Mouse (Mus musculus) spleen, postnatal 0 days (tissue): ENCODE data around the gene Gm49325. TPM values are rescaled to one million over a fixed set of nuclear protein-coding genes. Genes with fewer than 3 reads are reported as not detected.

Source experiments
- microRNA counts: library from miRNA; unstranded; fragments of <30 nt; microRNA quantifications from one replicate; lab custom pipeline; 2015
- polyA plus RNA-seq: library from polyadenylated mRNA; unstranded; fragments of >200 nt; fragmentation: Nextera tagmentation; extraction: Ambion mirVana; gene quantifications from 2 replicates; pipeline ENCODE4 v1.2.1, GENCODE M21; 2015

Gm49325 gene
- polyA plus RNA-seq: 5.2 and 12.6 TPM in 2 replicates

GRCm38 (mm10) chr10:77605908-77606826 is at the start of gene Gm49325, which contains the start of gene Sumo3:
Gene Gm49325, plus strand, starts transcription at chr10:77606197.
Gene Sumo3, plus strand, starts transcription at chr10:77606097.

GRCm38 (mm10) chr10:77581408-77582284 is 24.4 kb upstream of the Gm49325 start, which contains the start of gene Pttg1ip:
Gene Pttg1ip, plus strand, starts transcription at chr10:77581720.

GRCm38 (mm10) chr10:77622055-77622988 is 16.3 kb downstream of the Gm49325 start, which contains the start of gene Ube2g2:
Gene Ube2g2, plus strand, starts transcription at chr10:77622275.

GRCm38 (mm10) chr10:77685895-77686664 is 80.1 kb downstream of the Gm49325 start, which contains the start of gene Tspear:
Gene Tspear, plus strand, starts transcription at chr10:77686569.

GRCm38 (mm10) chr10:77690356-77690807 is 84.4 kb downstream of the Gm49325 start, which contains the start of gene Gm19402:
Gene Gm19402, minus strand, starts transcription at chr10:77690757.

MicroRNAs within 50 kb of the gene (microRNA counts, 519-probe panel; counts per million panel counts)
- microRNA mmu-miR-1930 (lab: Ali Mortazavi, UCI): 88.3 counts per million

Other genes with a start within 250 kb of the Gm49325 start
- gene Adarb1, start 187.9 kb upstream of the Gm49325 start, polyA plus RNA-seq: 1.8 and 2.9 TPM in 2 replicates
- 23.5 and 23.9 TPM in 2 replicates for gene Fam207a, start 90.4 kb upstream of the Gm49325 start, polyA plus RNA-seq
- gene Itgb2, start 75.9 kb upstream of the Gm49325 start, polyA plus RNA-seq: 36.5 and 50.0 TPM in 2 replicates
- 71.1 and 81.7 TPM in 2 replicates for gene Pttg1ip, start 24.5 kb upstream of the Gm49325 start, polyA plus RNA-seq
- 163 and 182 TPM in 2 replicates for gene Sumo3, start 100 bp upstream of the Gm49325 start, polyA plus RNA-seq
- gene Ube2g2, start 16.1 kb downstream of the Gm49325 start, polyA plus RNA-seq: 41.2 and 42.6 TPM in 2 replicates
- gene Tspear, start 80.4 kb downstream of the Gm49325 start, polyA plus RNA-seq: 0.10 TPM in 1 of 2 replicates, not detected in the other
- not detected in 2 replicates for gene Gm19402, start 84.6 kb downstream of the Gm49325 start, polyA plus RNA-seq
- gene Gm9508, start 91.0 kb downstream of the Gm49325 start, polyA plus RNA-seq: not detected in 2 replicates
- not detected in 2 replicates for gene Gm10272, start 100.4 kb downstream of the Gm49325 start, polyA plus RNA-seq
- gene Gm10024, start 105.3 kb downstream of the Gm49325 start, polyA plus RNA-seq: not detected in 2 replicates
- not detected in 2 replicates for gene Gm10142, start 109.6 kb downstream of the Gm49325 start, polyA plus RNA-seq
- gene Krtap12-1, start 114.4 kb downstream of the Gm49325 start, polyA plus RNA-seq: not detected in 2 replicates
- not detected in 2 replicates for gene Gm10100, start 120.3 kb downstream of the Gm49325 start, polyA plus RNA-seq
- not detected in 2 replicates for gene Gm18596, start 136.4 kb downstream of the Gm49325 start, polyA plus RNA-seq
- not detected in 2 replicates for gene Gm9736, start 145.2 kb downstream of the Gm49325 start, polyA plus RNA-seq
- not detected in 2 replicates for gene Gm3233, start 153.5 kb downstream of the Gm49325 start, polyA plus RNA-seq
- gene Gm3238, start 165.1 kb downstream of the Gm49325 start, polyA plus RNA-seq: not detected in 2 replicates
- gene Gm7138, start 170.7 kb downstream of the Gm49325 start, polyA plus RNA-seq: not detected in 2 replicates
- not detected in 2 replicates for gene Gm3250, start 176.3 kb downstream of the Gm49325 start, polyA plus RNA-seq
- gene Gm7137, start 182.0 kb downstream of the Gm49325 start, polyA plus RNA-seq: not detected in 2 replicates
- gene Gm9639, start 188.9 kb downstream of the Gm49325 start, polyA plus RNA-seq: not detected in 2 replicates
- gene Gm19668, start 192.9 kb downstream of the Gm49325 start, polyA plus RNA-seq: not detected in 2 replicates
- gene Gm9507, start 205.6 kb downstream of the Gm49325 start, polyA plus RNA-seq: not detected in 2 replicates
- not detected in 2 replicates for gene Gm2696, start 208.5 kb downstream of the Gm49325 start, polyA plus RNA-seq
- gene Krtap10-4, start 220.9 kb downstream of the Gm49325 start, polyA plus RNA-seq: not detected in 2 replicates
- gene Krtap10-10, start 229.8 kb downstream of the Gm49325 start, polyA plus RNA-seq: not detected in 2 replicates
- not detected in 2 replicates for gene Gm36176, start 240.6 kb downstream of the Gm49325 start, polyA plus RNA-seq
- gene Gm10318, start 246.7 kb downstream of the Gm49325 start, polyA plus RNA-seq: not detected in 2 replicates